Mouse (Mus musculus) embryonic facial prominence, embryonic 15.5 days (tissue): ENCODE results near the gene Zfp804a. TPM values are rescaled to one million over a fixed set of nuclear protein-coding genes. Genes with fewer than 3 reads are reported as not detected.

Experiments used
- ATAC-seq: fragments of 200-750 bp; cut with Nextera tagmentation; 2 replicates; pipeline ENCODE4 v1.8.0; 2017; ENCODE audit warnings: low read depth, moderate TSS enrichment; ENCODE audit not compliant: insufficient number of reproducible peaks, low FRiP score, low TSS enrichment
- H3K27ac ChIP-seq: fragments of 300-500 bp; sonication (generic); replicated peaks from 2 replicates; pipeline ENCODE4 v1.5.1; 2015; ENCODE audit warnings: mild to moderate bottlenecking, inconsistent platforms
- H3K27me3 ChIP-seq: fragments of 300-500 bp; sonication (generic); 2 replicates; pipeline ENCODE4 v1.6.1; 2015; ENCODE audit warnings: inconsistent platforms
- H3K36me3 ChIP-seq: fragments of 300-500 bp; sonication (generic); 2 replicates; pipeline ENCODE4 v1.6.1; 2015; ENCODE audit warnings: mild to moderate bottlenecking, inconsistent platforms
- H3K4me1 ChIP-seq: fragments of 300-500 bp; sonication (generic); 2 replicates; pipeline ENCODE4 v1.6.1; 2015; ENCODE audit warnings: inconsistent platforms
- H3K4me2 ChIP-seq: fragments of 300-500 bp; sonication (generic); replicated peaks from 2 replicates; pipeline ENCODE4 v1.6.1; 2015; ENCODE audit warnings: mild to moderate bottlenecking, inconsistent platforms
- H3K4me3 ChIP-seq: fragments of 300-500 bp; sonication (generic); replicated peaks from 2 replicates; pipeline ENCODE4 v1.5.1; 2015; ENCODE audit warnings: mild to moderate bottlenecking, inconsistent platforms
- H3K9ac ChIP-seq: fragments of 300-500 bp; sonication (generic); 2 replicates; pipeline ENCODE4 v1.6.1; 2015; ENCODE audit warnings: inconsistent platforms
- H3K9me3 ChIP-seq: fragments of 300-500 bp; sonication (generic); replicated peaks from 2 replicates; pipeline ENCODE4 v1.6.1; 2016; ENCODE audit warnings: inconsistent platforms
- WGBS: fragments of 180-500 bp; shearing (Covaris S2); methylation state at CpG from one replicate; pipeline ENCODE4 v1.1.7; 2015; 5-methylcytosine and 5-hydroxymethylcytosine counted together
- polyA plus RNA-seq: library from polyadenylated mRNA; unstranded; fragments of >200 nt; fragmentation: Nextera tagmentation; extraction: Ambion mirVana; gene quantifications from 2 replicates; pipeline ENCODE4 v1.2.1, GENCODE M21; 2015

Zfp804a gene
- polyA plus RNA-seq, result 0.39 TPM in 2 replicates

- peak within 1 kb of the TSS; percentile 98 for H3K4me2 ChIP-seq
- H3K4me1 ChIP-seq, result peaks cover 12% of the 10 kb centered on the region; the same call in 1 of the 2 replicates
- H3K9me3 ChIP-seq, result no peaks in the 10 kb centered on the region
- no peaks in the 10 kb centered on the region for H3K36me3 ChIP-seq
- peaks cover 34% of the 10 kb centered on the region for H3K27me3 ChIP-seq
- no peak within 1 kb of the TSS for H3K27ac ChIP-seq
- WGBS, result under 1% methylated on average over 79 of the region's 82 CpGs
- peak within 1 kb of the TSS; percentile 58 for H3K4me3 ChIP-seq
- ATAC-seq, result peak; percentile 67; the same call in 1 of the 2 replicates
- peak within 1 kb of the TSS; percentile 21; the same call in 1 of the 2 replicates for H3K9ac ChIP-seq
Observed at GRCm38 (mm10) chr2:82053185-82053891, at the start of gene Zfp804a. TSS of gene Zfp804a (plus strand) at chr2:82053222.

- WGBS, result 63% methylated on average over 4 of the region's 4 CpGs
- no peak overlapping the region for H3K4me3 ChIP-seq
- no peak for ATAC-seq
- no peaks in the 10 kb centered on the region for H3K36me3 ChIP-seq
- H3K4me2 ChIP-seq, result no peak overlapping the region
- peaks cover 12% of the 10 kb centered on the region; the same call in 1 of the 2 replicates for H3K4me1 ChIP-seq
- no peak overlapping the region for H3K9ac ChIP-seq
- no peaks in the 10 kb centered on the region for H3K9me3 ChIP-seq
- H3K27ac ChIP-seq, result no peak overlapping the region
- H3K27me3 ChIP-seq, result peaks cover 34% of the 10 kb centered on the region
Observed at GRCm38 (mm10) chr2:82051635-82052034, 1.4 kb upstream of the Zfp804a start.

GRCm38 (mm10) chr2:82052338-82053184 lies 461 bp upstream of the Zfp804a start:
- ATAC-seq, result 0 out of 2 replicates have a peak, but pooled peaks have one; percentile 43
- Histone ChIP-seq H3K4me1 (peaks cover 12% of the 10 kb centered on the region; the same call in 1 of the 2 replicates), H3K9ac (0 out of 2 replicates have a peak overlapping the region, but pooled peaks have one; percentile 21), H3K27me3 (peaks cover 34% of the 10 kb centered on the region), H3K27ac (no peak overlapping the region), H3K4me3 (peak overlapping the region; percentile 58), H3K36me3 (no peaks in the 10 kb centered on the region), H3K4me2 (peak overlapping the region; percentile 98), H3K9me3 (no peaks in the 10 kb centered on the region)
- 2% methylated on average over 33 of the region's 34 CpGs for WGBS

GRCm38 (mm10) chr2:82054446-82054845 lies 1.4 kb downstream of the Zfp804a start:
- 58% methylated on average over 4 of the region's 4 CpGs for WGBS
- Histone ChIP-seq H3K27me3 (peaks cover 34% of the 10 kb centered on the region), H3K36me3 (no peaks in the 10 kb centered on the region), H3K9ac (no peak overlapping the region), H3K9me3 (no peaks in the 10 kb centered on the region), H3K4me2 (peak overlapping the region; percentile 98; the same call in 1 of the 2 replicates), H3K4me1 (peaks cover 12% of the 10 kb centered on the region; the same call in 1 of the 2 replicates), H3K27ac (no peak overlapping the region), H3K4me3 (0 out of 2 replicates have a peak overlapping the region, but pooled peaks have one; percentile 58)
- ATAC-seq, result no peak

- Histone ChIP-seq H3K9me3 (no peaks in the 10 kb centered on the region), H3K4me1 (no peaks in the 10 kb centered on the region), H3K27ac (no peak overlapping the region), H3K9ac (no peak overlapping the region), H3K27me3 (no peaks in the 10 kb centered on the region), H3K4me3 (no peak overlapping the region), H3K4me2 (no peak overlapping the region), H3K36me3 (no peaks in the 10 kb centered on the region)
- no peak for ATAC-seq
- 26% methylated on average over 5 of the region's 5 CpGs for WGBS
Observed at GRCm38 (mm10) chr2:82064671-82065070, 11.6 kb downstream of the Zfp804a start.

GRCm38 (mm10) chr2:82067912-82068311 lies 14.9 kb downstream of the Zfp804a start:
- no peak overlapping the region for H3K9ac ChIP-seq
- H3K27ac ChIP-seq, result no peak overlapping the region
- no peaks in the 10 kb centered on the region for H3K4me1 ChIP-seq
- H3K36me3 ChIP-seq, result no peaks in the 10 kb centered on the region
- H3K27me3 ChIP-seq, result no peaks in the 10 kb centered on the region
- H3K4me3 ChIP-seq, result no peak overlapping the region
- no peaks in the 10 kb centered on the region for H3K9me3 ChIP-seq
- H3K4me2 ChIP-seq, result no peak overlapping the region
- ATAC-seq, result no peak
- 88% methylated on average over 1 of the region's 1 CpGs for WGBS

- no peak for ATAC-seq
- Histone ChIP-seq H3K36me3 (no peaks in the 10 kb centered on the region), H3K4me2 (no peak overlapping the region), H3K4me1 (no peaks in the 10 kb centered on the region), H3K9ac (no peak overlapping the region), H3K27me3 (no peaks in the 10 kb centered on the region), H3K27ac (no peak overlapping the region), H3K9me3 (no peaks in the 10 kb centered on the region), H3K4me3 (no peak overlapping the region)
- 67% methylated on average over 1 of the region's 1 CpGs for WGBS
Observed at GRCm38 (mm10) chr2:82069172-82069571, 16.1 kb downstream of the Zfp804a start.

- Histone ChIP-seq H3K27ac (no peak overlapping the region), H3K9ac (no peak overlapping the region), H3K36me3 (no peaks in the 10 kb centered on the region), H3K9me3 (no peaks in the 10 kb centered on the region), H3K4me2 (no peak overlapping the region), H3K4me1 (no peaks in the 10 kb centered on the region), H3K4me3 (no peak overlapping the region), H3K27me3 (no peaks in the 10 kb centered on the region)
- 83% methylated on average over 3 of the region's 3 CpGs for WGBS
- no peak for ATAC-seq
Observed at GRCm38 (mm10) chr2:82076883-82077282, 23.9 kb downstream of the Zfp804a start.

GRCm38 (mm10) chr2:82078287-82078994 lies 25.4 kb downstream of the Zfp804a start:
- Histone ChIP-seq H3K36me3 (no peaks in the 10 kb centered on the region), H3K4me2 (no peak overlapping the region), H3K4me1 (no peaks in the 10 kb centered on the region), H3K9me3 (no peaks in the 10 kb centered on the region), H3K9ac (no peak overlapping the region), H3K4me3 (no peak overlapping the region), H3K27me3 (no peaks in the 10 kb centered on the region), H3K27ac (no peak overlapping the region)
- ATAC-seq, result no peak
- WGBS, result 79% methylated on average over 6 of the region's 6 CpGs

- no peak for ATAC-seq
- no peaks in the 10 kb centered on the region for H3K27me3 ChIP-seq
- H3K36me3 ChIP-seq, result no peaks in the 10 kb centered on the region
- H3K4me2 ChIP-seq, result no peak overlapping the region
- no peak overlapping the region for H3K4me3 ChIP-seq
- no peak overlapping the region for H3K9ac ChIP-seq
- WGBS, result 58% methylated on average over 4 of the region's 4 CpGs
- no peaks in the 10 kb centered on the region for H3K9me3 ChIP-seq
- no peak overlapping the region for H3K27ac ChIP-seq
- no peaks in the 10 kb centered on the region for H3K4me1 ChIP-seq
Observed at GRCm38 (mm10) chr2:82080678-82081077, 27.7 kb downstream of the Zfp804a start.

- no peaks in the 10 kb centered on the region for H3K4me1 ChIP-seq
- H3K9me3 ChIP-seq, result no peaks in the 10 kb centered on the region
- H3K36me3 ChIP-seq, result no peaks in the 10 kb centered on the region
- no peak overlapping the region for H3K4me2 ChIP-seq
- H3K9ac ChIP-seq, result no peak overlapping the region
- H3K27ac ChIP-seq, result no peak overlapping the region
- 56% methylated on average over 1 of the region's 1 CpGs for WGBS
- H3K4me3 ChIP-seq, result no peak overlapping the region
- H3K27me3 ChIP-seq, result no peaks in the 10 kb centered on the region
- ATAC-seq, result no peak
Observed at GRCm38 (mm10) chr2:82113148-82113547, 60.1 kb downstream of the Zfp804a start.
